Mouse (Mus musculus) embryonic facial prominence, embryonic 11.5 days (tissue): Measurements from ENCODE around the gene Zmiz2. TPM values are rescaled to one million over a fixed set of nuclear protein-coding genes. Genes with fewer than 3 reads are reported as not detected.
A peak's percentile ranks its signal among the peaks of the same experiment; 100 is the strongest.

Experiments used
- ATAC-seq: fragments of 200-750 bp; cut with Nextera tagmentation; replicated peaks from 2 replicates; pipeline ENCODE4 v1.8.0; 2017; ENCODE audit warnings: low read depth; ENCODE audit not compliant: insufficient number of reproducible peaks, low FRiP score, low TSS enrichment
- DNase-seq: peaks from one replicate; pipeline ENCODE4 v3.0.0-alpha.2; 2015; ENCODE audit warnings: low spot score
- H3K27ac ChIP-seq: fragments of 300-500 bp; sonication (generic); replicated peaks from 2 replicates; pipeline ENCODE4 v1.5.1; 2014; ENCODE audit warnings: mild to moderate bottlenecking, low read depth, low read length, control low read depth
- H3K27me3 ChIP-seq: fragments of 300-500 bp; sonication (generic); 2 replicates; pipeline ENCODE4 v1.6.1; 2014; ENCODE audit warnings: mild to moderate bottlenecking, low read length, moderate library complexity, mixed read lengths; ENCODE audit not compliant: control insufficient read depth, insufficient read depth
- H3K36me3 ChIP-seq: fragments of 300-500 bp; sonication (generic); replicated peaks from 2 replicates; pipeline ENCODE4 v1.6.1; 2014; ENCODE audit warnings: low read depth, mild to moderate bottlenecking, low read length, moderate library complexity, mixed read lengths; ENCODE audit not compliant: control insufficient read depth, insufficient read depth
- H3K4me1 ChIP-seq: fragments of 300-500 bp; sonication (generic); 2 replicates; pipeline ENCODE4 v1.6.1; 2014; ENCODE audit warnings: low read length, mixed read lengths; ENCODE audit not compliant: control insufficient read depth, insufficient read depth
- H3K4me2 ChIP-seq: fragments of 300-500 bp; sonication (generic); 2 replicates; pipeline ENCODE4 v1.6.1; 2014; ENCODE audit warnings: low read depth, mild to moderate bottlenecking, control low read depth, low read length, moderate library complexity
- H3K4me3 ChIP-seq: fragments of 300-500 bp; sonication (generic); 2 replicates; pipeline ENCODE4 v1.5.1; 2014; ENCODE audit warnings: low read depth, low read length, control low read depth
- H3K9ac ChIP-seq: fragments of 300-500 bp; sonication (generic); replicated peaks from 2 replicates; pipeline ENCODE4 v1.6.1; 2014; ENCODE audit warnings: mild to moderate bottlenecking, control low read depth, low read length
- H3K9me3 ChIP-seq: fragments of 300-500 bp; sonication (generic); replicated peaks from 2 replicates; pipeline ENCODE4 v1.6.1; 2016; ENCODE audit warnings: mild to moderate bottlenecking, low read length, inconsistent platforms, mixed read lengths; ENCODE audit not compliant: control insufficient read depth
- WGBS: fragments of 180-500 bp; shearing (Covaris S2); extraction: QIAGEN DNeasy Blood & Tissue Kit; methylation state at CpG from one replicate; pipeline ENCODE4 v1.1.7; 2014; 5-methylcytosine and 5-hydroxymethylcytosine counted together
- polyA plus RNA-seq: library from polyadenylated mRNA; unstranded; fragments of >200 nt; fragmentation: Nextera tagmentation; extraction: Ambion mirVana; gene quantifications from 2 replicates; pipeline ENCODE4 v1.2.1, GENCODE M21; 2014

Gene Zmiz2
- polyA plus RNA-seq, 1 experiment from 2014 or later = 9.6 TPM

DNA sequence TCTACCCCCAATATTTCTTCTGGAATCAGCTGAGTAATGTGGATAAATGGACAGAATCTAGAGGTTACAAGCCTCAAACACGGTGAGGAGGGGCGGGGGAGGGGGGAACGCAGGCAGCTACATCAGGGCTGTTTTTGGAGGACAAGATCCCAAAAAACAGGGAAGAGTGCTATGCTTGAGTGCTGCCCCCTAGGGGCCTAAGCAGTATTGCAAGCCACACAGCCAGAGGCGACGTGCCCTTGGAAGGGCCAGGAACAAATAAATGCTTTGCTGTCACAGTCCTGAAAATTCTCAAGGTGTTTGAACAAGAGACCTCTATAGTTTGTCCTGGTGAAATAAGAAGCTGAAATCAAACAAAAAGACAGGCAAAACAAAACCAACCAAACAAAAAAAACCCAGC, 22.8 kb downstream of the Zmiz2 start:
- WGBS = 6% methylated on average over 5 of the region's 5 CpGs
- no peak for ATAC-seq

DNA sequence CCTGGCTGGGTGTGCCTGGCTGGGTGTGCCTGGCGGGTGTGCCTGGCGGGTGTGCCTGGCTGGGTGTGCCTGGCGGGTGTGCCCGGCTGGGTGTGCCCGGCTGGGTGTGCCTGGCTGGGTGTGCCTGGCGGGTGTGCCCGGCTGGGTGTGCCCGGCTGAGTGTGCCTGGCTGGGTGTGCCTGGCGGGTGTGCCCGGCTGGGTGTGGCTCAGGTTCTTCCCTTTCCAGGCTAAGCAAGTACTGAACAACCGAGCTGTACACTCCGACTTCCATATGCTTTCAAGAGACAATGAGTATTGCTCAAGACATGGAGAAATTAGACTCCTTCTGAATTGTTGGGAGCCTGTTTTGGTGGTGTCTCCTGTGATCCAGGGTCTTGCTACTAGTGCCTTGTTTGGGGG, 24.4 kb downstream of the Zmiz2 start:
- Histone ChIP-seq H3K36me3 (no peaks in the 10 kb centered on the region), H3K27ac (no peak overlapping the region), H3K9ac (no peak overlapping the region), H3K27me3 (no peaks in the 10 kb centered on the region), H3K9me3 (no peaks in the 10 kb centered on the region), H3K4me3 (no peak overlapping the region), H3K4me1 (no peaks in the 10 kb centered on the region), H3K4me2 (no peak overlapping the region)
- DNase-seq (no peak), ATAC-seq (no peak)
- 98% methylated on average over 10 of the region's 12 CpGs for WGBS

More for the DNA sequence above, 22.8 kb downstream of the Zmiz2 start:
- Histone ChIP-seq H3K27me3 (no peaks in the 10 kb centered on the region), H3K27ac (no peak overlapping the region), H3K9me3 (no peaks in the 10 kb centered on the region), H3K36me3 (no peaks in the 10 kb centered on the region; the same call in 1 of the 2 replicates), H3K4me2 (no peak overlapping the region), H3K9ac (no peak overlapping the region), H3K4me1 (peaks cover 1% of the 10 kb centered on the region; the same call in 1 of the 2 replicates), H3K4me3 (no peak overlapping the region)
- DNase-seq = peak; percentile 86

DNA sequence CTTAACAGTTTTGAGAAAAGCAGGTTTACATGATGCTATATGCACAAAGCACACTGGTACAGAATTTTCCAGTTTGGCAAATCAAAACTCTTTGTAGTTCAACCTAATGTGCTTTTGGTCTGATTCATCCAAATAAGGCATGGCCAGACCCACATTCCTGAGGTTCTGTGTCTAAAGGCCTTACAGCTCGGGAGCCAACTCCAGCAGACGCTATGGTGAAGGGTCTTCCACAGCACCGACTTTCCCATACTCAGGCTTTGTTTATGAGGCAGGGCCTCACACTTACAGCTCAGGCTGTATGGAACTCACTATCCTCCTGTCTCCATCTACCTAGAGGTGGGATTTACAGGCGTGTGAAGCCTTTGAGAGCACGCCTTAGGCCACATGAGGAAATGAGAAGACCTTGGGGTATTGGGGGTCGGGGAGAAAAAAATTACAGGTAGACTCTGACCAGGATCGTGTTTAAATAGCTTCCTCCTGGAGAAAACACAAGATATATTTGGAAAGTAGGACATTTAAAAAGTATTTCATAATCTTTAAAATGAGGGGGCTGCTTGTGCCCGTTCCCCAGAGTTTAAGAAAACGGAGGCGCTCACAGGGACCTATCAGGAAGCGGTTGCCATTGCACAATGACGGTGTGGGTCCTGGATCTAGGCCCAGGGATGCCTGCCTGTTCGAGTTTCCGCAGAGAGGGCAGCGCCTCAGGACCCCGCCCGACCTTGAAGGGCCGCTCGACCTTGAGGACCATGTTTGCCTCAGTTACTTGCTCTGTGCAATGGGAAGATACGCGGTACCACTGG, 26.1 kb downstream of the Zmiz2 start, which contains the start of gene Ppia:
Ppia (plus strand) TSS at position 693 of the 800 bp plus-strand sequence.
- peaks cover 9% of the 10 kb centered on the region for H3K36me3 ChIP-seq
- no peaks in the 10 kb centered on the region for H3K4me1 ChIP-seq
- H3K4me3 ChIP-seq = peak within 1 kb of the TSS; percentile 78
- peak within 1 kb of the TSS; percentile 83 for H3K9ac ChIP-seq
- H3K9me3 ChIP-seq = no peaks in the 10 kb centered on the region
- H3K27me3 ChIP-seq = no peaks in the 10 kb centered on the region
- peak within 1 kb of the TSS; percentile 96 for H3K27ac ChIP-seq
- 9% methylated on average over 21 of the region's 21 CpGs for WGBS
- DNase-seq (no peak), ATAC-seq (peak; percentile 66)
- H3K4me2 ChIP-seq = peak within 1 kb of the TSS; percentile 73

DNA sequence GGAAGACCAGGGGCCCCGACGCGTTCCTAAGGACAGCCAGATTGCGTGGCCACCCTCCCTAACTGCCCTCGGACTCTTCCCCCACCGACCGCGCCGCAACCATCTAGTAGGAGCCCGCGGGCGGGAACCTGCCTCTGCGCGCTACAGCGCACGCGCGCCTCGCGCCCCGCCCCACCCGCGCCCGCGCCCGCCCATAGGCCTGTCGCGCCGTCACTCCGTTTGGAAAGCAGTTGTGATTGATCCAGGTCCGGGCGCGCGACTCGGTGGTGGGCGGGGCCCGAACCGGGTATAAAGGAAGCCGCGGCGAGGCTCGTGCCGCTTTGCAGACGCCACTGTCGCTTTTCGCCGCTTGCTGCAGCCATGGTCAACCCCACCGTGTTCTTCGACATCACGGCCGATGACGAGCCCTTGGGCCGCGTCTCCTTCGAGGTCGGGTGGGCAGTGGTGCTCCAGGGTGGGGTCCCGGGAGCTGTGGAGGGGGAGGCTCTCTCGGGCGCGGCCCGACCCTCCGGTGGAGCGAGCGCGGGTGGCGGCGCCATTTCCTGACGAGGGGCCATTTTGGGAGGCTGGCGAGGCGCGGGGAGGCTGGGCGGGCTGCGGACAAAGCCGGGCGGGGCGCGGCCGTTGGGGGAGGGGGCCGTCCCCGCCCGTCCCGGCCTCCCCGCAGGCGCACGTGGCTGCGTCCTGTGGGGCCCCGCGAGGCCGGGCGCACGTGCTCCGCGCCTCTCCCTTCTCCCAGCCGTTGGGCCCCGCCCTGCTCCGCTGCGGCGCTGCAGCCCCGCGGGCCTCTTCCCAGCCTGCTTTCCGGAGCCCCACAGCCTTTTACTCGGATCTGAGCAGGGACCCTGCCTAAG, 26.9 kb downstream of the Zmiz2 start:
- under 1% methylated on average over 90 of the region's 102 CpGs for WGBS
- peak; percentile 96 for DNase-seq
- Histone ChIP-seq H3K27me3 (no peaks in the 10 kb centered on the region), H3K27ac (peak overlapping the region; percentile 96), H3K9me3 (no peaks in the 10 kb centered on the region), H3K4me2 (peak overlapping the region; percentile 73), H3K36me3 (peaks cover 15% of the 10 kb centered on the region), H3K4me1 (no peaks in the 10 kb centered on the region), H3K9ac (peak overlapping the region; percentile 83), H3K4me3 (peak overlapping the region; percentile 78)
- peak; percentile 93 for ATAC-seq

DNA sequence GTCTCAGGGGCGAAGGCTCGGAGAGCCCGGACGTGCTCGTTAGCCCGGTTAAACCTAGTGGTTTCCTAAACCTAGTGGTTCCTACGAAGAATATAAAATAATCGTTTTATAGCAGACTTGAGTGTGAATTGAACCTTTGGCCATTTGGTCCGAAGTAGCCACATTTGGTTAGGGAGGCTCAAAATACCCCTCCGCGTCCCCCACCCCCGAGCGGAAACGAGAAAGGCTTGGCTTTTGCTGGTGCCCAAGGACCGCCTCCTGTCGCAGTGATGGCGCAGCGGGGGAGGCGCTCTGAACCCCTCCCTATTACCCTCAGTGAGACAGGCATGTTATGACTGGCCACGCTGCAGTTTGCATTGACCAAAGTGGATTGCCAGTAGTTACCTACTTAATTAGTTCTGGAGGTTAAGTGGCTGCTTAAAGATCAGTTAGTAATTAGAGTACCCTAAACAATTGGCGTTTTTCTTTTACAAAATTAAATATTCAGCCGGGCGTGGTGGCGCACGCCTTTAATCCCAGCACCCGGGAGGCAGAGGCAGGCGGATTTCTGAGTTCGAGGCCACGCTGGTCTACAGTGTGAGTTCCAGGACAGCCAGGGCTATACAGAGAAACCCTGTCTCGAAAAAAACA, 27.6 kb downstream of the Zmiz2 start:
- Histone ChIP-seq H3K36me3 (peaks cover 17% of the 10 kb centered on the region), H3K9ac (peak overlapping the region; percentile 83), H3K27ac (peak overlapping the region; percentile 96), H3K4me3 (peak overlapping the region; percentile 78), H3K4me1 (no peaks in the 10 kb centered on the region), H3K4me2 (peak overlapping the region; percentile 73), H3K9me3 (no peaks in the 10 kb centered on the region), H3K27me3 (no peaks in the 10 kb centered on the region)
- WGBS = under 1% methylated on average over 30 of the region's 30 CpGs
- ATAC-seq (no peak; the same call in 1 of the 2 replicates), DNase-seq (peak; percentile 81)

DNA sequence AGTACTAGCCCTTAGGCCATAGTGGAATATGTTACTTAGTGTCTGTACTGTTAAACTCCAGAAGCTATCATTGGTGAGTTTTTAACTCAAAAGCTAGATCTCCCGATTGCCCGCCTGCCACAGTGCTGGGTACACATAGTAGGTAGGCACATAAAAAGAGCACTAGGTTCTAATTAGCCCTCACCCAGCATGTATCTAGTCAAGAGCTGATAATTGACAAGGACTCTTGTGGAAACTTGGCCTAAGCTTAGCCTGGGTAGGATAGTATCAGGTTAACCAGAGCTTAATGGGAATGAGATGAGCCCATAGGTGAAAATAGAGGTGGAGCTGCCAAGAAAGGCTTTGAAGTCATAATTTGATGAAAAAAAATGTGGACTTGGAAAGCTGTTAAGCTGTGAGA, 28.2 kb downstream of the Zmiz2 start:
- ATAC-seq (no peak), DNase-seq (no peak)
- H3K4me1 ChIP-seq = no peaks in the 10 kb centered on the region
- H3K4me2 ChIP-seq = peak overlapping the region; percentile 73
- H3K27me3 ChIP-seq = no peaks in the 10 kb centered on the region
- WGBS = 42% methylated on average over 2 of the region's 2 CpGs
- no peaks in the 10 kb centered on the region for H3K9me3 ChIP-seq
- H3K4me3 ChIP-seq = peak overlapping the region; percentile 78
- peaks cover 17% of the 10 kb centered on the region for H3K36me3 ChIP-seq
- H3K9ac ChIP-seq = peak overlapping the region; percentile 83
- no peak overlapping the region for H3K27ac ChIP-seq

GRCm38 (mm10) chr11:6417490-6417889, 28.6 kb downstream of the Zmiz2 start:
- Histone ChIP-seq H3K4me3 (peak overlapping the region; percentile 78), H3K36me3 (peaks cover 17% of the 10 kb centered on the region), H3K27me3 (no peaks in the 10 kb centered on the region), H3K9me3 (no peaks in the 10 kb centered on the region), H3K27ac (no peak overlapping the region), H3K4me1 (no peaks in the 10 kb centered on the region), H3K4me2 (peak overlapping the region; percentile 73), H3K9ac (peak overlapping the region; percentile 83; the same call in 1 of the 2 replicates)
- DNase-seq (no peak), ATAC-seq (no peak)
